Mouse (Mus musculus) MEL (cell line): ENCODE results near the gene Olfr639.

Experiments used
- BHLHE40 ChIP-seq: IDR thresholded peaks from 2 replicates; pipeline ENCODE4 v1.6.1; 2012; ENCODE audit warnings: low read depth, mild to moderate bottlenecking, inconsistent platforms, low read length, improper control_type of control experiment, borderline replicate concordance
- CTCF ChIP-seq, 3 experiments: IDR thresholded peaks in 2 of 3; conservative IDR thresholded peaks in 1 of 3; 2 replicates each; pipeline ENCODE4 v1.5.1; 2011 to 2012; ENCODE audit warnings: low read length in 3 of 3, low read depth in 2 of 3, mild to moderate bottlenecking in 2 of 3, improper control_type of control experiment in 1 of 3, inconsistent platforms in 1 of 3, mixed read lengths in 1 of 3, moderate library complexity in 1 of 3; ENCODE audit not compliant: control insufficient read depth in 1 of 3, insufficient read depth in 1 of 3, poor library complexity in 1 of 3, severe bottlenecking in 1 of 3
- ELF1 ChIP-seq: IDR thresholded peaks from 2 replicates; pipeline ENCODE4 v1.6.1; 2014; ENCODE audit warnings: low read depth, mild to moderate bottlenecking, inconsistent platforms, low read length, improper control_type of control experiment, moderate library complexity
- EP300 ChIP-seq, 2 experiments: IDR thresholded peaks; 2 replicates each; pipeline ENCODE4 v1.6.1; 2011; ENCODE audit warnings: improper control_type of control experiment in 2 of 2, low read length in 2 of 2, low read depth in 1 of 2, mild to moderate bottlenecking in 1 of 2
- JUND ChIP-seq: IDR thresholded peaks from 2 replicates; pipeline ENCODE4 v1.6.1; 2011; ENCODE audit warnings: low read depth, mild to moderate bottlenecking, improper control_type of control experiment, low read length
- MAX ChIP-seq: IDR thresholded peaks from 2 replicates; pipeline ENCODE4 v1.6.1; 2011; ENCODE audit warnings: low read length, improper control_type of control experiment
- POLR2A ChIP-seq, 2 experiments: IDR thresholded peaks; 2 replicates each; pipeline ENCODE4 v1.6.1; 2011 to 2012; ENCODE audit warnings: low read length in 2 of 2, mild to moderate bottlenecking in 2 of 2, control low read depth in 1 of 2, improper control_type of control experiment in 1 of 2, low read depth in 1 of 2, moderate library complexity in 1 of 2; ENCODE audit not compliant: control insufficient read depth in 1 of 2, insufficient read depth in 1 of 2, poor library complexity in 1 of 2
- POLR2AphosphoS5 ChIP-seq: IDR thresholded peaks from 2 replicates; pipeline ENCODE4 v1.6.1; 2012; ENCODE audit warnings: low read depth, borderline replicate concordance, mild to moderate bottlenecking, inconsistent platforms, low read length, moderate library complexity, mixed read lengths
- RAD21 ChIP-seq: IDR thresholded peaks from 2 replicates; pipeline ENCODE4 v1.6.1; 2011; ENCODE audit warnings: mild to moderate bottlenecking, low read depth, low read length, improper control_type of control experiment
- SMC3 ChIP-seq: IDR thresholded peaks from 2 replicates; pipeline ENCODE4 v1.6.1; 2011; ENCODE audit warnings: low read depth, low read length, improper control_type of control experiment
- TBP ChIP-seq: IDR thresholded peaks from 2 replicates; pipeline ENCODE4 v1.8.0; 2011; ENCODE audit warnings: low read depth, low read length, improper control_type of control experiment
- USF1 ChIP-seq: IDR thresholded peaks from 2 replicates; pipeline ENCODE4 v1.6.1; 2014; ENCODE audit warnings: low read depth, mild to moderate bottlenecking, inconsistent platforms, low read length, improper control_type of control experiment, moderate library complexity
- ZNF384 ChIP-seq: IDR thresholded peaks from 2 replicates; pipeline ENCODE4 v1.6.1; 2012; ENCODE audit warnings: low read depth, mild to moderate bottlenecking, inconsistent platforms, low read length, improper control_type of control experiment

DNA sequence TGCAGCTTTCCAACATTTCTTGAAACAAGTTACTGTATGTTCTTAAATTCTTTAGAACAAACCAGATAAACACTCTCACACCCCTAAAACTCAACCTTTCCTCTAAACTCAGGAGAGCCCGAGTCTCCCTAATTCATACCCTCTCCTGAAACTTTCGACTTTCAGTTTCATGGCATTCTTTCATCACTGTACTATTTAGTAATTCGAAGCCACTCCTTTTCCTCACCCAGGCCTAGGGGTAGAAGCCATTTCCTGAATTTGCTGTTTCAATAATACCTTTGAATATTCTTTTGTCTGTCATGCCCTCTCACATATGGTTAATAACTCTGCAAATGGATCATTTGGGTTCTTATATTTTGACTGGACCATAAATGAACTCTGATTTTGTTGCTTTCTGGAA is 9.9 kb upstream of the Olfr639 start:
- no peak for TF ChIP-seq USF1
- no peak for TF ChIP-seq ELF1
- no peak for TF ChIP-seq CTCF (IDR thresholded peaks at IDR 0.05 in 2 of 3, conservative IDR thresholded peaks at IDR 0.05 in 1 of 3; ENCODE audit: control insufficient read depth in 1 of 3, insufficient read depth in 1 of 3, low read depth in 2 of 3, low read length in 3 of 3, poor library complexity in 1 of 3, severe bottlenecking in 1 of 3)
- TF ChIP-seq POLR2A (IDR thresholded peaks at IDR 0.05; ENCODE audit: control insufficient read depth in 1 of 2, insufficient read depth in 1 of 2, low read depth in 1 of 2, low read length in 2 of 2, poor library complexity in 1 of 2), result no peak
- TF ChIP-seq JUND, result no peak
- TF ChIP-seq MAX, result no peak
- no peak for TF ChIP-seq EP300 (IDR thresholded peaks at IDR 0.05; ENCODE audit: low read depth in 1 of 2, low read length in 2 of 2)
- TF ChIP-seq BHLHE40, result no peak
- no peak for TF ChIP-seq SMC3
- no peak for TF ChIP-seq POLR2AphosphoS5
- no peak for TF ChIP-seq ZNF384
- TF ChIP-seq TBP, result no peak
- TF ChIP-seq RAD21, result no peak
